Mouse (Mus musculus) spleen, postnatal 10 days (tissue): Measurements from ENCODE around the gene Lpcat1.

Source experiments
- DNase-seq, 2 experiments: peaks; one replicate each; pipeline ENCODE4 v3.0.0; 2021 to 2022; ENCODE audit warnings: low spot score in 2 of 2

Gene Lpcat1

DNA sequence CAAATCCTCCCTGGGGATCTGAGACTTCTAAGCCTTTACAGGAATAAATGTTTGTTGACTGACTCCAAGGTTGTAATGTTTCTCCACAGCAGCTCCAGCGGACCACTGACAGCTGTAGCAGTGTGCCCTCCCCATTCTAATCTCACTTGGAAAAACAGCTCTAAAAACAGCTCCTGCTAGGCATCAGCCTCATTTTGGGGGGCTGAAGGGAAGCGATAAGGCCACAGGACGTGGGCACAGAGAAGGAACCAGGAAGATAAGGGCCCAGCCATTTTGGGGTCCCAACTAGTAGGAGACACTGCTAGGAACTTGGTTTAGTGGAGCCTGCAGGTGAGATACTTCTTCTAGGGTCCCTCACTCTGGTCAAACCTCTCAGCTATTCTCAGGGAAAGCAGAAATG lies 68.3 kb downstream of the Lpcat1 start:
- no peak for DNase-seq

DNA sequence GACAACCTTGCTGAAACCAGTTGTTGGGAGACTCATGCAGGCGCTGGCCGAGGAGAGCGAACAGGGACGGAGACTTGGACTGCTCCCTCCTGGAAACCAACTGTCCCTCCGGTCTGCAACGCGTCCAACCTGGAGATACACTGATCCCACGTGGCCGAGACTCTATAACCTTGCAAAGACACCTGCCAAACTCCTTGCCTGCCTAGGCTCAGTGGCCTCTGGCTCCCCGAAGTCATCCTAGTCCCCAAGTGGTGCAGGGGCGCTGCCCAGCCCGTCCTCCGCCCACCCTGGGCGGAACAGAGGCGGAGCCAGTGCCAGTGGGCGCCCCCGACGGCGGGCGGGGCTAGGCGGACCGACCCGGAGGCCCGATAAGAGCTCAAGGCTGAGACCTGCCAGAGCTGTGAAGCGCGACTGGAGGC lies 69.4 kb downstream of the Lpcat1 start, which contains the start of gene Slc6a3:
TSS of gene Slc6a3 (plus strand) at position 345 of the 419 bp plus-strand sequence.
- DNase-seq = peak in 1 of 2 experiments; percentile 56

- DNase-seq = no peak
These were observed 69.8 kb downstream of the Lpcat1 start for GRCm38 (mm10) chr13:73536824-73537223.

DNA sequence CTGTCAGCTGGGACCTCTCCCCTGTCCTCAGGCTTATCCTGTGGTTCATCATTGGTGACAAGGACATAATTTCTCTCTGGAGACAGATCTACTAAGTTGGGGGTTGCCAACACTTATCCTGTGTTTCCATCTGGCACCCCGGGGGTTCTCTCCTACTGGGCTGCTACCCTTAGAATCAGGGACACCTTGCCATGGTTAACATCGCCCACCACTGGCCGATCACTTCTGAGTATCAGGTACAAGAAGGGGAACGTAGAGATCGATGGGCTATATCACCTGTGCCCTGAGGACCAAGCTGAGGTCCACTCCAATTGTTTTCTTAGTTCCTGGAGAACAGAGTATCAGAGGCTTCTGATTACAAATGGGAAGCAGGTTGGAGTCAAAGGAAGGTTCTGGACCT lies 97.2 kb downstream of the Lpcat1 start:
- DNase-seq = no peak
